Mouse (Mus musculus) bone marrow, adult 2 months (tissue): ENCODE data around the gene Tex52.

Source experiments
- CTCF ChIP-seq: fragments of 200-500 bp; IDR thresholded peaks from 2 replicates; pipeline ENCODE4 v1.5.1; 2011; ENCODE audit warnings: low read length, control low read depth; ENCODE audit not compliant: control insufficient read depth, insufficient read depth
- POLR2A ChIP-seq: fragments of 200-500 bp; IDR thresholded peaks from 2 replicates; pipeline ENCODE4 v1.6.1; 2011; ENCODE audit warnings: low read depth, mild to moderate bottlenecking, control low read depth, low read length, borderline replicate concordance; ENCODE audit not compliant: control insufficient read depth

DNA sequence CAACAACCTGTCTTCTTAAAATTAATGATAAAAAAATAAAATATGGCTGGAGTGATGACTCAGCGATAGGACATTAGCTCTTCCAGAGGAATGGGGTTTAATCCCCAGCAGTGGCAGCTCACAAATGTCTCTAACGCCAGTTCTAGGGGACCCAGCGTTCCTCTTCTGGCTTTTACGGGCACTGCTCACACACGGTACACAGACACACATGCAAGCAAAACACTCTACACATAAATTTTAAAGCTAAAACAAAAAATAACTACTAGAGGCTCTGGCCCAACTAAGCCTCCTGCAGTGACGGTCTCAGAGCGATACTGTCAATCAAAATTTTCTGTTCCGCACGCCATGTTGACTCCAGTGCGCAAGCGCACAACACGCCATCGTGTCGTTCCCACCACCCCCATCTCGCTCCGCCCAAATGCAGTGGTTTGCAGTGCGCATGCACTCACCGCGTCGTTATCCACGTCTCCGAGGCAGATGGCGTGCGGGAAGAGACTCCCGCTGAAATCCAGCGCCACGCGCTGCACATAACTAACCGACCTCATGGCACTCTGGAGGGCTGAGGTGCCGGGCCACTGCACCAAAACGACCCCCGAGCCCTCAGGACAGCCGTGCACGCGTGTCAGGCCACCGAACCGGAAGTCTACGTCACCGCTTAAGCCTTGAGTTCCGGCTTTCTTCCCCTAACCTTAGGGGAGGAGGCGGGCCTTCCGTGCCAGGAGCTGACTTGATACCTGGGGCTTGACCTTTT is 49.2 kb downstream of the Tex52 start, which contains the start of gene Itfg2:
- TF ChIP-seq CTCF (no peak), POLR2A (peak; percentile 95)
